Mouse (Mus musculus): ENCODE results near the gene Cxcr5.
A peak's percentile ranks its signal among the peaks of the same experiment; 100 is the strongest.

Cxcr5 gene

GRCm38 (mm10) chr9:44532991-44533580, 28.6 kb downstream of the Cxcr5 start:
- peak; percentile 69 for DNase-seq

GRCm38 (mm10) chr9:44528340-44528739, 33.3 kb downstream of the Cxcr5 start:
- no peak for DNase-seq

- DNase-seq, result no peak
Observed at GRCm38 (mm10) chr9:44526337-44527112, 35.2 kb downstream of the Cxcr5 start.

GRCm38 (mm10) chr9:44525589-44525988, 36.1 kb downstream of the Cxcr5 start:
- DNase-seq, result no peak

GRCm38 (mm10) chr9:44525001-44525400, 36.7 kb downstream of the Cxcr5 start:
- DNase-seq, result no peak

GRCm38 (mm10) chr9:44524235-44524826, 37.3 kb downstream of the Cxcr5 start:
- no peak for DNase-seq

- no peak for DNase-seq
Observed at GRCm38 (mm10) chr9:44523686-44524085, 38.0 kb downstream of the Cxcr5 start.

GRCm38 (mm10) chr9:44521927-44522326, 39.8 kb downstream of the Cxcr5 start:
- no peak for DNase-seq

GRCm38 (mm10) chr9:44518068-44518467, 43.6 kb downstream of the Cxcr5 start:
- DNase-seq, result no peak

GRCm38 (mm10) chr9:44517368-44517767, 44.3 kb downstream of the Cxcr5 start:
- peak; percentile 45 for DNase-seq

GRCm38 (mm10) chr9:44515891-44516290, 45.8 kb downstream of the Cxcr5 start:
- no peak for DNase-seq

GRCm38 (mm10) chr9:44515131-44515751, 46.4 kb downstream of the Cxcr5 start:
- peak; percentile 83 for DNase-seq

GRCm38 (mm10) chr9:44514147-44514546, 47.5 kb downstream of the Cxcr5 start:
- no peak for DNase-seq

- no peak for DNase-seq
Observed at GRCm38 (mm10) chr9:44513610-44514009, 48.1 kb downstream of the Cxcr5 start.

- DNase-seq, result no peak
Observed at GRCm38 (mm10) chr9:44513121-44513520, 48.6 kb downstream of the Cxcr5 start.

GRCm38 (mm10) chr9:44512717-44513003, 49.0 kb downstream of the Cxcr5 start:
- DNase-seq, result no peak

- DNase-seq, result peak; percentile 55
Observed at GRCm38 (mm10) chr9:44511935-44512716, 49.6 kb downstream of the Cxcr5 start.

GRCm38 (mm10) chr9:44510872-44511601, 50.6 kb downstream of the Cxcr5 start:
- peak; percentile 74 for DNase-seq

GRCm38 (mm10) chr9:44510355-44510871, 51.3 kb downstream of the Cxcr5 start:
- peak; percentile 79 for DNase-seq

GRCm38 (mm10) chr9:44509487-44510354, 52.0 kb downstream of the Cxcr5 start:
- peak; percentile 93 for DNase-seq
